Mouse (Mus musculus) forebrain, embryonic 11.5 days (tissue): ENCODE data around the gene Cuedc1. TPM values are rescaled to one million over a fixed set of nuclear protein-coding genes. Genes with fewer than 3 reads are reported as not detected.
"Not testable (repeated sequence)": the region's sequence is repeated elsewhere in the genome, so short reads cannot be mapped to it uniquely, and the experiment has no call there.

Experiments
- ATAC-seq: fragments of 200-750 bp; cut with Nextera tagmentation; replicated peaks from 2 replicates; pipeline ENCODE4 v1.8.0; 2017; ENCODE audit warnings: moderate TSS enrichment; ENCODE audit not compliant: low FRiP score
- DNase-seq: peaks from one replicate; pipeline ENCODE4 v3.0.0-alpha.2; 2017; ENCODE audit warnings: low spot score
- H3K27ac ChIP-seq: fragments of 300-500 bp; sonication (generic); 2 replicates; pipeline ENCODE4 v1.5.1; 2014; ENCODE audit warnings: low read depth, low read length
- H3K27me3 ChIP-seq: fragments of 300-500 bp; sonication (generic); 2 replicates; pipeline ENCODE4 v1.6.1; 2014; ENCODE audit warnings: mild to moderate bottlenecking, low read length, mixed read lengths; ENCODE audit not compliant: control insufficient read depth, insufficient read depth
- H3K36me3 ChIP-seq: fragments of 300-500 bp; sonication (generic); 2 replicates; pipeline ENCODE4 v1.6.1; 2014; ENCODE audit warnings: mild to moderate bottlenecking, low read length, moderate library complexity, mixed read lengths; ENCODE audit not compliant: control insufficient read depth, insufficient read depth
- H3K4me1 ChIP-seq: fragments of 300-500 bp; sonication (generic); replicated peaks from 2 replicates; pipeline ENCODE4 v1.6.1; 2014; ENCODE audit warnings: low read length, mixed read lengths; ENCODE audit not compliant: control insufficient read depth, insufficient read depth
- H3K4me2 ChIP-seq: fragments of 300-500 bp; sonication (generic); 2 replicates; pipeline ENCODE4 v1.6.1; 2014; ENCODE audit warnings: low read depth, mild to moderate bottlenecking, low read length, moderate library complexity, mixed read lengths; ENCODE audit not compliant: severe bottlenecking
- H3K4me3 ChIP-seq: fragments of 300-500 bp; sonication (generic); 2 replicates; pipeline ENCODE4 v1.5.1; 2014; ENCODE audit warnings: low read depth, low read length
- H3K9ac ChIP-seq: fragments of 300-500 bp; sonication (generic); 2 replicates; pipeline ENCODE4 v1.6.1; 2014; ENCODE audit warnings: low read length
- H3K9me3 ChIP-seq: fragments of 300-500 bp; sonication (generic); 2 replicates; pipeline ENCODE4 v1.6.1; 2016; ENCODE audit warnings: low read length, mixed read lengths; ENCODE audit not compliant: control insufficient read depth
- WGBS: fragments of 180-500 bp; shearing (Covaris S2); extraction: QIAGEN DNeasy Blood & Tissue Kit; methylation state at CpG from one replicate; pipeline ENCODE4 v1.1.7; 2014; 5-methylcytosine and 5-hydroxymethylcytosine counted together
- polyA plus RNA-seq: library from polyadenylated mRNA; unstranded; fragments of >200 nt; fragmentation: Nextera tagmentation; extraction: Ambion mirVana; gene quantifications from 2 replicates; pipeline ENCODE4 v1.2.1, GENCODE M21; 2014

Gene Cuedc1
- polyA plus RNA-seq, 1 experiment from 2014 or later: 26.2 TPM

DNA sequence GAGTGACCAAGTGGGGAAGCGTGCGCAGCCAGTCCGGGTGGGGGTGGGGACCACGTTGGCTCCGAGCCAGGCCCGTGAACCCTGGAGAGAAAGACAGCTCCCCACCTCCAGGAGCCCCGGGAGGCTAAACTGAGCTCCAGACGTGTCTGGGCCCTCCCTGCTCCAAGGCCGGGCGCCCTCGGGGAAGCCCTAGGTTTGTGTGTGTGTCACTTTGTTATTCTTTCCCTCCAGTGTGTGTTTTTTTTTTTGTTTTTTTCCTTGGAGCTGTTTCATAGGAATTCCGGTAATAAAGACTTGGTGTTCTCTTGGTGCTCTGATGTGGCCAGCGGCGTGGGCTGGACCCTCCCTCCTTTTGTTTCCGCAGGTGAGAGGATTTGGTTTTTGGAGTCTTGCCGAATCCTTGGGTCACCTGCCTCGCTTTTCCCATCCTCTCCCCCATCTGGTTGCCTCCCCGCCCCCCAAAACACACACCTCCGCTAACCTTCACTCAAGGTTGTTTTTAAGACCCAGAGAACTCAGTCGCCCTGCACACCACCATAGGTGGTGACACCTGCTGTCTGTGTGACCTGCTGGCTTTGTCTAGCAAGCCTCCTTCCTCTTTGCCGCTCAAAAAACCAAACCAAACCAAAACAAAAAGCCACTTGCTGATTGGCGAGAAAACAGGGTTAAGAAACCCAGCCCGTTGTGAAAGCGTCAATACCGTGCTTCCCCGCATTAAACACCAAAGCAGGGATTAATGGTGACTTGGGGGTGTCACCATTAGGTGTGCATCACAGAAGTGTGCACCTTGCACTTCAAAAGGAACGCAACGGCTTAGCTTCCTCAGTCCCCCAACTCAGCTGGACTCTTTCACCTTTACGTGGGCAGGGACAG is 96.2 kb downstream of the Cuedc1 start:
- ATAC-seq: no peak
- DNase-seq: no peak
- H3K27me3 ChIP-seq: peaks cover 29% of the 10 kb centered on the region
- peaks cover 19% of the 10 kb centered on the region for H3K4me1 ChIP-seq
- no peak overlapping the region for H3K27ac ChIP-seq
- no peaks in the 10 kb centered on the region for H3K36me3 ChIP-seq
- 3% methylated on average over 29 of the region's 29 CpGs for WGBS
- H3K9me3 ChIP-seq: no peaks in the 10 kb centered on the region
- peak overlapping the region; percentile 27; the same call in 1 of the 2 replicates for H3K4me2 ChIP-seq
- peak overlapping the region; percentile 9; the same call in 1 of the 2 replicates for H3K4me3 ChIP-seq
- H3K9ac ChIP-seq: peak overlapping the region; percentile 29

GRCm38 (mm10) chr11:88195699-88196098 is 97.8 kb downstream of the Cuedc1 start:
- 83% methylated on average over 3 of the region's 3 CpGs for WGBS
- H3K9me3 ChIP-seq, H3K4me3 ChIP-seq, DNase-seq, H3K27ac ChIP-seq, H3K9ac ChIP-seq, ATAC-seq, H3K36me3 ChIP-seq, H3K4me2 ChIP-seq: not testable (repeated sequence)
- H3K27me3 ChIP-seq: peaks cover 29% of the 10 kb centered on the region
- H3K4me1 ChIP-seq: peaks cover 19% of the 10 kb centered on the region

DNA sequence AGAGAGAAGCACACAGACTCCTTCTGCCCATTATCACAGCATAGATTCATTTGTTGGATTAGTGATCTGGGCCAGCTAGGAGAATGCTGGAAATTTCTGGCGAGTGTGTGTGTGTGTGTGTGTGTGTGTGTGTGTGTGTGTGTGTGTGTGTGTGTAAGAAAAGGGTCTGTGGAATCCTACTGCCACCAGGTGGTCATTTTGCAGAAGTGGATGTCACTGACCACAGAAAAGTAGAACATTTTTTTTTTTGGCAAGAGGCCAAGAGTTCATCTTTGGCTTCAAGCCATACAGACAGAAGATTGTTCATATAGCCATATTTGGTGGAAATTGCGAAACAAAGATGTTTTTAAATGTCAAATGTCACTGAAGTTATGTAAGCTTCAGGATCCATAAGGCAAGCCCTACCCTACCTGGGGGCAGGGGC is 99.3 kb downstream of the Cuedc1 start:
- Histone ChIP-seq H3K9me3 (no peaks in the 10 kb centered on the region), H3K4me2 (no peak overlapping the region), H3K27me3 (peaks cover 24% of the 10 kb centered on the region), H3K27ac (no peak overlapping the region), H3K4me3 (no peak overlapping the region), H3K9ac (no peak overlapping the region), H3K4me1 (peaks cover 19% of the 10 kb centered on the region), H3K36me3 (no peaks in the 10 kb centered on the region)
- DNase-seq: peak; percentile 71
- 7% methylated on average over 2 of the region's 2 CpGs for WGBS
- no peak for ATAC-seq

- Histone ChIP-seq H3K4me2 (no peak overlapping the region), H3K4me1 (peaks cover 11% of the 10 kb centered on the region), H3K36me3 (no peaks in the 10 kb centered on the region), H3K27ac (no peak overlapping the region), H3K9ac (no peak overlapping the region), H3K27me3 (peaks cover 14% of the 10 kb centered on the region), H3K4me3 (no peak overlapping the region), H3K9me3 (no peaks in the 10 kb centered on the region)
- no peak for DNase-seq
- 28% methylated on average over 4 of the region's 4 CpGs for whole genome bisulfite sequencing
- ATAC-seq: no peak
Observed at GRCm38 (mm10) chr11:88198223-88198622, 100.4 kb downstream of the Cuedc1 start.

GRCm38 (mm10) chr11:88201172-88201571 is 103.3 kb downstream of the Cuedc1 start:
- Histone ChIP-seq H3K9me3 (no peaks in the 10 kb centered on the region), H3K27ac (no peak overlapping the region), H3K36me3 (no peaks in the 10 kb centered on the region), H3K4me1 (peaks cover 7% of the 10 kb centered on the region), H3K27me3 (no peaks in the 10 kb centered on the region), H3K9ac (no peak overlapping the region), H3K4me2 (no peak overlapping the region), H3K4me3 (no peak overlapping the region)
- no peak for DNase-seq
- no peak for ATAC-seq
- 81% methylated on average over 2 of the region's 2 CpGs for WGBS

- H3K4me3 ChIP-seq: no peak overlapping the region
- WGBS: 11% methylated on average over 2 of the region's 2 CpGs
- DNase-seq (no peak), ATAC-seq (no peak)
- H3K9me3 ChIP-seq: no peaks in the 10 kb centered on the region
- no peak overlapping the region for H3K27ac ChIP-seq
- H3K9ac ChIP-seq: no peak overlapping the region
- no peak overlapping the region for H3K4me2 ChIP-seq
- no peaks in the 10 kb centered on the region for H3K36me3 ChIP-seq
- peaks cover 7% of the 10 kb centered on the region for H3K4me1 ChIP-seq
- no peaks in the 10 kb centered on the region for H3K27me3 ChIP-seq
Observed at GRCm38 (mm10) chr11:88202077-88202476, 104.2 kb downstream of the Cuedc1 start.

DNA sequence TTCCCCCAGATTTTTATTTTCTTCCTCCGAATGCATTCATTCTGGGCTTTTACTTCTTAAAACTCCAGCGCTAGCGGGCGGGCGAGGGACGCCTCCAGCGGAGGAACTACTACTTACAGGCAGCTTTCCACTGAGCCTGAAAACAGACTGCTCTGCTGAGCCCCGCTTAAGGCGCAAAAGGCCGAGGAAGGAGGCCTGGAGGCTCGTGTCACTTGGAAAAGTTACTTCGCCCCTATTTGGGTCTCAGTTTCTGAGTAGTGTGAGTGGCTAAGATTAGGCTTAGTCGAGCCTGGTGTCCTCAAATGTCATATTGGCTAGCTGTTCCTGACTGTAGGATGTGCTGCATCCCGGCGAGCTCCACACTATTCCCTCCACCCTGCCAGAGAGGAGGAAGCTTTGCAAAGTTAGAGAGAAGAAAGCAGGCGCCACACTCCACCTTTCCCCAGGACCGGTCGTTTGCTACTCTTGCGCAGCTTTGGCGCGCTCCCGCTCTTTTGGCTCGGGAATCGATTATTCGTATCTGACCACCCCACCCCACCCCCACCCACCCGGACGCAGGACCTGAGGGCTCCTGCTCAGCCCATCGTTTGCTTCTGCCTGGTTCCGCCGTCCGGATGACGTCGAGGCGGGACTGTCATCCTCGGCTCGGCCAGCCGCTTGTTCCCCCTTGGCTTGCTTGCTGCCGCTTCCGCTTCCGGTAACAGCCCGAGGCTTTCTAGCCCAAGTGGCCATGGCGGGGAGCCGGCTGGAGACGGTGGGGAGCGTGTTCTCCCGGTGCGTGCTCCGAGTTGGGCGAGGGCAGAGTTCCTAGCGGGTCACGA is 106.1 kb downstream of the Cuedc1 start, which contains the start of gene Mrps23:
Gene Mrps23, plus strand, starts transcription at position 677 of the 821 bp plus-strand sequence.
- Histone ChIP-seq H3K9me3 (no peaks in the 10 kb centered on the region), H3K4me1 (peaks cover 3% of the 10 kb centered on the region), H3K4me2 (peak within 1 kb of the TSS; percentile 88), H3K27me3 (no peaks in the 10 kb centered on the region), H3K27ac (peak within 1 kb of the TSS; percentile 76), H3K4me3 (peak within 1 kb of the TSS; percentile 65), H3K36me3 (no peaks in the 10 kb centered on the region), H3K9ac (peak within 1 kb of the TSS; percentile 73)
- ATAC-seq (peak; percentile 95), DNase-seq (peak; percentile 95)
- under 1% methylated on average over 51 of the region's 51 CpGs for WGBS

DNA sequence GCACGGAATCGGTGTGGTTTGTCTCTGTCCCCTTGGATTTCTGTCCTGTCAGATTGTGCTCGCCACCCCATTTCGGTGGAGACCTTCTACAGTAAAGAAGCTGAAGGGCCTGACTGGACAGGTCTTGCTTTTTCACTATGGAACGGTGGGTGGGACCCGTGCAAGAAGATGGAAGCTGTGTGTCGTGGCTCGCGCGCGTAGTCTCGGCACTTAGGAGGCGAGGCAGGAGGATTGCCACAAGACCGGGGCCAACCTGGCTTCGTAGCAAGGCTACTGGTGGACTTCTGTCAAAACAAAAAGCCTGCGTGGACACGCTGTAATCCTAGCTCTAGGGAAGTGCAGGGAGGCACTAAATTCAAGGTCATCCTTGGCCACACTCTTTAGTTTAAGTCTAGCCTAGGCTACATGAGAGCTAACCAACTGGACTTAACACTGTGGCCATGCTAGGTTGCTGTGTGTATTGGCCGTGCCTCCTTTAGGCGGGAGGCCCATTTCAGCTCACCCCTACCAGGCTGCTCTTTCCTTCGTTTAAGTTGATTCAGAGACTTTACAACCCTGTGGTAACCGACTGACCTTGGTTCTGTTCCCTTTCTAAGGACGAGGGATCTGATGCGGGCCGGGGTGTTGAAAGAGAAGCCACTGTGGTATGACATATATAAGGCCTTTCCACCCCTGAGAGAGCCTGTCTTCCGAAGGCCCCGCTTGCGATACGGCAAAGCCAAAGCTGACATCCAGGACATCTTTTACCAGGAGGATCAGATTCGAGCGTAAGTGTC is 106.9 kb downstream of the Cuedc1 start:
- H3K9ac ChIP-seq: peak overlapping the region; percentile 67
- H3K4me1 ChIP-seq: peaks cover 3% of the 10 kb centered on the region
- DNase-seq (peak; percentile 46), ATAC-seq (peak; percentile 31; the same call in 1 of the 2 replicates)
- no peaks in the 10 kb centered on the region for H3K27me3 ChIP-seq
- 33% methylated on average over 30 of the region's 30 CpGs for WGBS
- peak overlapping the region; percentile 76; the same call in 1 of the 2 replicates for H3K27ac ChIP-seq
- peak overlapping the region; percentile 65 for H3K4me3 ChIP-seq
- no peaks in the 10 kb centered on the region for H3K9me3 ChIP-seq
- H3K4me2 ChIP-seq: peak overlapping the region; percentile 88
- no peaks in the 10 kb centered on the region for H3K36me3 ChIP-seq
